Mouse (Mus musculus): Measurements from ENCODE around the gene Tmem150b.

- TF ChIP-seq CTCF (IDR thresholded peaks at IDR 0.05; ENCODE audit: low read depth, low read length) (no peak), POLR2A (IDR thresholded peaks at IDR 0.05; ENCODE audit: borderline replicate concordance, low read depth, low read length) (no peak)
Measured at GRCm38 (mm10) chr7:4674114-4674731, 50.8 kb downstream of the Tmem150b start.

All from bone marrow macrophage, adult 2 months (primary cell).